Mouse (Mus musculus): Measurements from ENCODE around the gene Naa40.

Naa40 gene

GRCm38 (mm10) chr19:7209907-7210646, 30.9 kb downstream of the Naa40 start:
- DNase-seq = no peak

GRCm38 (mm10) chr19:7205753-7206736, 34.9 kb downstream of the Naa40 start, which contains the start of gene Otub1:
Gene Otub1, minus strand, starts transcription at chr19:7206316.
- DNase-seq = peak; percentile 94

GRCm38 (mm10) chr19:7205326-7205725, 35.7 kb downstream of the Naa40 start:
- no peak for DNase-seq

- DNase-seq = no peak
These were observed 36.1 kb downstream of the Naa40 start for GRCm38 (mm10) chr19:7204898-7205297.

DNA sequence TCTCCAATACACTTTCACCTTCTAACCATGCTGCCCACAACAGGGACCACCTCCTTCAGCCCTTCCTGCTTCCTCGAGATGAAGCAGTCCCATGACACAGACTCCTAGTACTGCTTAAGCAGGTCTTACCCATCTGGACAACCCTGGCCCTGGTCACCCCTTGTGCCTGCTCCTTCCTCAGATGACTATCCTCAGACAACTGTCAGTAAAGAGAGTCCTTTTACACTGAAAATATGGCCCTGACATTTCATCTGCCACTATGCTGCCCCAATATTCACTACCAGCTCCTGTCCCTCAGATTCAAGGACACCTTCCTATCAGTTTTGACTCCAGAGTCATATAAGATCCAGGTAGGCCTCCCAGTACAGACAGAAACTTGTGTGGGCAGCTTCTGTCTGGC, 40.6 kb downstream of the Naa40 start:
- no peak for DNase-seq

DNA sequence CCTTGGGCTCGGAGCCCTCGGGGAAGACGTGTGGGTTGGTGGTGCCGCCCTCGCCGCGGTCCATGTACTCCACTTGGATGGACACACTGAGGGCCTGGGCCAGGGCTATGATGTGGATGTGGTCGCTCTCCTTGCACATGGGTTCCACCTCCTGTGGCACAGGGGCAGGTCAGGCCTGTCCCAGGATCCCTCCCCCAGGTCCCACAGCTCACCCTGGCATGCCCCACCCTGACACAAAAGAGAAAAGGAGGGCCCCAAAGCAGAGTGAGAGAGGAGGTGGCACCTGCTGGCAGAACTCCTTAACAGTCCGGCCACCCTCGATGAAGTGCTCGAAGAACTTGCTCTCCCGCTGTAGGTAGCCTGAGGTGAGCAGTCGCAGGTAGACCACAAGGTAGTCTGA, 41.9 kb downstream of the Naa40 start:
- DNase-seq = no peak

GRCm38 (mm10) chr19:7197445-7197844, 43.5 kb downstream of the Naa40 start:
- no peak for DNase-seq

DNA sequence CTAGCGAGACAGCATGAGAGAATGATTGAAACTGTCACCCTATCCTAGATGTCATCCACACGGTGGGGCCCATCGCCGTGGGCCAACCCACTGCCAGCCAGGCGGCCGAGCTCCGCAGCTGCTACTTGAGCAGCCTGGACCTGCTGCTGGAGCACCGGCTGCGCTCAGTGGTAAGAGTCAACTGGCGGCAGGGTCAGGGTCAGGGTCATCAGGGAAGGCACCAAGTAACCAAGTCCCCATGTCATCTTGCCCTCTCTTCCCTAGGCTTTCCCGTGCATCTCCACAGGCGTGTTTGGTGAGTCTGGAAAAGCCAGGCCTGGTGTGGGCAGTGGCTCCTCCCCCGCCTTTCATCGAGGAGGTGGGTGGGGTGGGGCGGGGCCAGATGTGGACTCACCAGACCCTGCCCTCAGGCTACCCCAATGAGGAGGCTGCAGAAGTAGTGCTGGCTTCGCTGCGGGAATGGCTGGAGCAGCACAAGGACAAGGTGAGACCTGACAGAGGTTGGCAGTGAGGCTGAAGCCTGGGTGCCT, 44.2 kb downstream of the Naa40 start:
- DNase-seq = peak; percentile 81

DNA sequence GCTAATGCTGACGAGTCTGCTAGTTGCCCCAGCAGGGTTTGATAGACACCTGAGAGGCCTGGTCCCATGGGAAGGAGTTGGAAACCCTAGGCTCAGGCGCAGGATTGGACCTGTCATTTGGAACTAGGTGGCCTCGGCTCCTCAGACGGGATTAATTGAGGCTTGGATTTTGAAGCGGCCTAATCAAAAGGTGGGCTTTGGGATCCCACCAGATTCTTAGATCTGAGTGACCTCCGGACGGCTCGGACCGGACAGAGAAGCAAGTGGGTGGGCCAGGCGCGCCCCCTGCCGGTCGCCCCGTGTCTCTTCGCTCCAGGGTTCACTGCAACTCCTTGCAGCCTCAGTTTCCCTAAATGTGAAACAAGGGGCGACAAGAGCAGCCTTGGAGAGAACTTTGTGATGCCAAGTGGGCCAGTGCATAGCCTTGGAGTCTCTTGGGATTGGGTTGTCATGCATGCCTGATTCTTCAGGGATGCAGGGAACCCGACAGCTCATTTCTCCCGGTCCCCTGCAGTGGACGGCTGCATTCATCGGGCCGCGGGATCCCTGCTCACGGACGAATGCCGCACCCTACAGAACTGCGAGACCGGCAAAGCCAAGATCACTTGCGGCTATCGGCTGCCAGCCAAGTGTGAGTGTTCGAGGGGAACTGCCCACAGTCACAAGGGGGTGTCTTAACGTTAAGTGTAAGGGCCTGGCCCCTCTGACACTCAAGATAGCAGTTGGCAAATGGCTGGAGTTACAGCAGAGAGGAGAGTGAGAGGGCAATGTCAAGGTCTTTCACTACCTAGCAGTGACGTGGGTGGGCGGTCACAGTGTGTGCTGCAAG, 44.9 kb downstream of the Naa40 start:
- no peak for DNase-seq

GRCm38 (mm10) chr19:7192561-7192967, 48.4 kb downstream of the Naa40 start:
- DNase-seq = peak; percentile 92

- DNase-seq = peak; percentile 95
These were observed 49.3 kb downstream of the Naa40 start for GRCm38 (mm10) chr19:7191639-7192038.

DNA sequence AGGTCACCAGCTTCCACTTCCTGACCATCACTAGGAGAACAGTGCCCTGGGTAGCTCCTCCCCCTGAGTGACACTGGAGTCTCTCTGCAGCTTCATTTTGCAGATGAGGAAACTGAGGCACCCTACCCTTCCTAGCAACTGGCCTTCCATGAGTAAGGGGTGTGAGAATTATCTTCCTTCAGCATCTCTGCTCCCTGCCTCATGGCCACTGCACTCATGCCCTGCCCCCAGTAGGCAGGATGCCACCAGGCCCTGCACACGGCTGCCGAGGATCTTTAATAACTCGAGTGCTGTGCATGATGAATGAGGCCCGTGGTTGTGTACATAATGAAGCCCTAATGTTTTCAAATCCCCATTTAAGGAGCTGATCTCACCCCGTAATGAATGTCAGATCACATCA, 50.0 kb downstream of the Naa40 start:
- no peak for DNase-seq

GRCm38 (mm10) chr19:7189026-7189425, 52.0 kb downstream of the Naa40 start:
- DNase-seq = peak; percentile 70

- DNase-seq = no peak
These were observed 53.8 kb downstream of the Naa40 start for GRCm38 (mm10) chr19:7187157-7187556.

DNA sequence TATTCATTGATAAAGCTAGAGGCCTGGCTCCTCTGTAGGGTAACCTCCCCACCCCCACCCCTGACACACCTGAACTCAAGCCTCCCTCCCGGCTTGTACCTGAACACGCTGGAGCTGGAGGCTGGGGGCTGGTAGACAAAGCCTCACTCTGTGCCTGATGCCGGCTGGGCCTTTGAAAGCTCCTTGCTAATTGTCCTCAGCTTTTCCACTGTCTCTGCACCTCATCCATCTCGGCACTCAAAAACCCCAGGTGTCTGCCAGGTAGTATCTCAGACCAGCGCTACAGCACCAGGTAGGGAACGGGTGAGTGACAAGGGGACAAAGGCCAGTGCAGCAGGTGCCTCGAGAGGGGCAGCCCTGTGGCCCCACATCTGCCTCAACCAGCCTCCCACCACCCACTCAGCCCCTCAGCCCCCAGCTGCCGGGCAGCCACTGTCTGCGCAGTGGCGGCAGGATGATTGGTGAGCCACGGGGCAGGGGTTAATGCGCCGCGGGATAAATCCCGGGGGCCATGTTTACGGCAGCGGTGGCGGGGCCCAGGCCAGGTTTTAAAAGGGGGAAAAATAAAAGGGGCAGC, 55.2 kb downstream of the Naa40 start:
- no peak for DNase-seq

GRCm38 (mm10) chr19:7185059-7185458, 55.9 kb downstream of the Naa40 start:
- DNase-seq = peak; percentile 55

DNA sequence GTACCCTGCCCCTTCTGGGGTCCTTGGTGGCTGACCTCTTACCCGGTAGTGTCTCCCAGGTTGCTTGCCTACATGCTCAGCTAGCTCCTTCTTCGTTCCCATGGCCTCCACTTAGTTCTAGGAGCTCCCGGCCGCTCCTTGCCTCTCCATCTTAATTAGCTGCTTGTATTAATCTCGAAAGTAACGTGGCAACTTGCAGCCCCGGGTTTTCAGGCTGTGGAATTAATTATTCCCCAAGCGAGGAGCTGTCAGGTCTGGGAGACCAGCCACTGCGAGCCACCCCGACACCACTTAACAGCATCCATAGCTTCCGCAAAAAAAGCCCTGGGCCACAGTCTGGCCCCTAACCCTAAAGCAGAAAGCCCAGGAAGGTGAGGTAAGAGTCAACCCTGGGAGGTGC, 57.6 kb downstream of the Naa40 start:
- DNase-seq = no peak

- peak; percentile 96 for DNase-seq
These were observed 58.6 kb downstream of the Naa40 start for GRCm38 (mm10) chr19:7182273-7182949.

DNA sequence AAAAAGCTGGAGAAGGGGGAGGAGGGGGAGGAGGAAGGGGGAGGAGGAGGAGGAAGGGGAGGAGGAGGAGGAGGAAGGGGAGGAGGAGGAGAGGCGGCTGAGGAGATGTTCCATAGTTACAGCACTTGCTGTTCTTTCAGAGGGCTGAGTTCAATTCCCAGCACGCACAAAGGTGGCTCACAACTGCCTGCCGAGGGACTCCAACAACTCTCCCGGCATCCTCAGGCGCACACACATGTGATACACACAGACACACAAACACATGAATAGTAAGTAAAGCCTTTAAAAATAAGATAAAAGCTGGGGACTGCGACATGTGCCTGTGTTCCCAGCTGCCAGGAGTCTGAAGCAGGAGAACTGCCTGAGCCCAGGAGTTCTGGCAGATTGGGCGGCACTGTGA, 59.5 kb downstream of the Naa40 start:
- DNase-seq = peak; percentile 40

DNA sequence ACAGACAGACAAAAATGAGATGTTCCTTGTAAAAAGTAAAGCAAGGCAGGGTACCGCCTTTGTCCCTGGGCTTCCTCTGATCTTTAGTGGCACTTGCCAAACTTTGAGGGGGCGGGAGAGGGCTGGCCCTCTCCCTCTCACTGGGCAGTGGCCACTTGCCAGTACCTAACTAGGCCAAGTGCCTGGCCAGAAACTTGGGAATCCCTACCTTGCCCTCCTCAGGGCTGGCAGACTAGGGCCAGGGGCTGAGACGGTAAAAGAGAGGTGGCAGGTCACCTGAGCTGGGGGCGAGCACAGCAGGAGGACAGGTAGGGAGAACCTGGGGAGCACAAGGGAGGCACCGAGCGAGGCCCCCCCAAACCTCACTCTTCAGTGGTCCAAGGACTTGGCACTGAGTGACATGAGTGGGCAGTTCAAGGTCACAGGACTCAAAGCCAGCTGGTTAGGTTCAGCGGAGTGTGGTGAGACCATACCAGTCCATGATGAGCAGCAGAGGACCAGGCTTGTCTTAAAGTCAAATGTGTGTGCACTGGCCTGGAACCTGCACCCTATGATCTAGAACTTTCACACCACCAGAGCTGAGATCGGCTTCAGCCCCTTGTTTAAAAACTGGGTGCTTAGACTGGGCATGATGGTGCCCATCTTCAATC, 60.1 kb downstream of the Naa40 start:
- peak; percentile 88 for DNase-seq

DNA sequence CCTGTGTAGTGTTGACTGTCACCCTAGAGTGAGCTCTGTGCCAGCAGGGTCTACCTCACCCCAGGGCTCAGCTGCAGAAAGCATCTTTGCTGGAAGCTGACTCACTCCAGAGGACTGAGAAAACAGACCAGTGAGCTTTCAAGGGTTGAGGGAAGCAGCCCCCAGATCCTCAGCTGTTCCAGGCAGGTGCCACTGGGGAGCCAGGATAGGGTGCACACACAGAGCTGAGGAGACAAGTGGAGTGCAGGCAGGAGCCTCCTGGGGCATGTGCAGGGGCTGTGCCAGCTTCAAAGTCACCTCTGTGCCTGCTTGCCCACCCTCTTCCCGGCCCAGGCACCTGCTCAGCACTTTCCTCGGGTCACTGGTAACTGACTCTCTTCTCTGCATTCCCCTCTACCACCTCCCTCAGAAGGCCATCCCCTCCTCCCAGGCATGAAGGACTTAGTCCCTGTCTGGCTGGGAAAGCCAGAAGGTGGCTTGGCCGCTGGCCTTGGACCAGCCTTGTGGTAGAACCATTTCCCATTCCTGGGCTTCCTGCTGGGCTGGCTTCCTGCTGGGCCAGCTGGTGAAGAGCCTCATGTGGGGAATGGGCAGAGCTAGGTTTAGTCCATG, 62.0 kb downstream of the Naa40 start:
- DNase-seq = peak; percentile 91
